Mouse (Mus musculus) G1E (cell line): ENCODE data around the gene Erich4. TPM values are rescaled to one million over a fixed set of nuclear protein-coding genes. Genes with fewer than 3 reads are reported as not detected.

Source experiments
- ATAC-seq: 2 replicates; pipeline ENCODE4 v1.8.0; 2016; ENCODE audit warnings: mild to moderate bottlenecking; ENCODE audit not compliant: insufficient number of reproducible peaks, poor library complexity, low FRiP score, severe bottlenecking; ENCODE audit errors: extremely low read depth
- DNase-seq: peaks from one replicate; pipeline ENCODE4 v3.0.0; 2012; ENCODE audit warnings: low spot score
- H3K27me3 ChIP-seq: 2 replicates; pipeline ENCODE4 v1.6.1; 2012; ENCODE audit warnings: mild to moderate bottlenecking, low read length, inconsistent platforms; ENCODE audit not compliant: insufficient read depth
- H3K36me3 ChIP-seq: replicated peaks from 2 replicates; pipeline ENCODE3; 2012; ENCODE audit warnings: mild to moderate bottlenecking, inconsistent platforms
- H3K4me1 ChIP-seq: 2 replicates; pipeline ENCODE4 v1.6.1; 2012; ENCODE audit warnings: low read depth, low read length, inconsistent platforms, mixed read lengths; ENCODE audit not compliant: insufficient read depth
- H3K4me3 ChIP-seq: 2 replicates; pipeline ENCODE4 v1.5.1; 2012; ENCODE audit warnings: low read depth, mild to moderate bottlenecking, inconsistent platforms, low read length, moderate library complexity, mixed read lengths
- H3K9me3 ChIP-seq: replicated peaks from 2 replicates; pipeline ENCODE4 v1.6.1; 2012; ENCODE audit warnings: inconsistent platforms
- CTCF ChIP-seq: IDR thresholded peaks from 2 replicates; pipeline ENCODE4 v1.5.1; 2012; ENCODE audit warnings: low read depth, low read length, inconsistent platforms, mixed read lengths
- GATA1 ChIP-seq: IDR thresholded peaks from 2 replicates; pipeline ENCODE4 v1.6.1; 2012; ENCODE audit warnings: borderline replicate concordance, low read length, inconsistent platforms, mixed read lengths
- GATA2 ChIP-seq: IDR thresholded peaks from 2 replicates; pipeline ENCODE4 v1.6.1; 2012; ENCODE audit warnings: low read depth, low read length, inconsistent platforms, borderline replicate concordance
- POLR2AphosphoS5 ChIP-seq: IDR thresholded peaks from 2 replicates; pipeline ENCODE4 v1.6.1; 2012; ENCODE audit warnings: low read depth, low read length, inconsistent platforms; ENCODE audit not compliant: insufficient replicate concordance
- TAL1 ChIP-seq: conservative IDR thresholded peaks from 2 replicates; pipeline ENCODE4 v1.6.1; 2012; ENCODE audit warnings: low read depth, low read length, inconsistent platforms, mixed read lengths
- polyA plus RNA-seq: library from polyadenylated mRNA; stranded (reverse); fragments of >175 nt; gene quantifications from 2 replicates; pipeline ENCODE4 v1.2.3, GENCODE M21; 2012
- total RNA-seq, 2 experiments: library from RNA; stranded (forward) in 1 of 2; stranded (reverse) in 1 of 2; fragments of 200-1000 nt in 1 of 2; fragments of >200 nt in 1 of 2; fragmentation: Nextera tagmentation in 1 of 2; gene quantifications; 2 replicates each; pipeline ENCODE4 v1.2.3; 2014 to 2017

Erich4 gene
- total and polyA plus RNA-seq, 3 experiments = not detected

DNA sequence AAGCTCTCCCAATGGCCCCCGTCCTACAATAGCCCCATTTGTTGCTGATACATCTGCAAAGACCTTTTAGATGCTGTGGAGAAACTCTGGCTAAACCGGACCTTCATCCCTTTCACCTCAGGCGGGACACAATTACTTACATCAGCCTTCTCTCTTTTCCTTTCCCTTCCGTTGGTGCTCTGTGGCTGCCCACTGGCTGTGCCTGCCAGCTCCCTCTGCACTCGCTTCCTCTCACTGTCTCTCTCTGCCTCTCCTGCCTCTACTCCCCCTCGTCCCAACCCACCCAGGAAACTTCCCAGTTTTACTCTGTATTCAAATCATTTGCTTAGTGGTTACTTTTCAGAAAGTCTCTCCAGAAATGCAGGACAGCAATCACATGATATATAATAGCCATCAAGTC lies 5.6 kb downstream of the Erich4 start:
- Histone ChIP-seq H3K27me3 (peaks cover 21% of the 10 kb centered on the region), H3K9me3 (no peaks in the 10 kb centered on the region), H3K4me3 (no peak overlapping the region), H3K4me1 (peaks cover 11% of the 10 kb centered on the region), H3K36me3 (no peaks in the 10 kb centered on the region)
- DNase-seq = no peak
- TF ChIP-seq TAL1 = no peak
- TF ChIP-seq GATA2 = no peak
- no peak for TF ChIP-seq CTCF
- TF ChIP-seq POLR2AphosphoS5 = no peak
- no peak for TF ChIP-seq GATA1
- no peak for ATAC-seq

DNA sequence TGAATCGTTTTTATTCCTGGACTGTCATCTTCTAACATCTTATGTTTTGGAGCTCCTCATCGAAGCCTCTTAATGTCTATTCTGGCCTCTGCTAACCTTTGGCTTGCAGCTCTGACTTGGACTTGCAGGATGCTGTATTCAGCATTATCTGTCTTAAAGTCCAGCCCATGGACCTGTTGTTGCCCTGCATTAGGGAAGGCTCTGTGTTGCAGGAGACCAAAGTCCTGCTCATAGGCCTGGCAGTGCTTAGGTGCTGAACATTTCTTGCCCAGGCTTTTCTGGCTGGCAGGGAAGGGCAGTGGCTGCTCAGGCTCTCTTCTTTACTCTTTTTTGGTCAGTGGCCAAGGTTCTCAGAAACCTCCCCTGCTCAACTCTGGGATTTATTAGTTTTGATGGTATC lies 8.5 kb downstream of the Erich4 start:
- no peaks in the 10 kb centered on the region for H3K36me3 ChIP-seq
- no peak for TF ChIP-seq GATA1
- no peak for TF ChIP-seq TAL1
- TF ChIP-seq GATA2 = no peak
- no peak for TF ChIP-seq POLR2AphosphoS5
- ATAC-seq = no peak
- H3K27me3 ChIP-seq = peaks cover 11% of the 10 kb centered on the region
- no peak overlapping the region for H3K4me3 ChIP-seq
- no peak for DNase-seq
- H3K9me3 ChIP-seq = no peaks in the 10 kb centered on the region
- H3K4me1 ChIP-seq = peaks cover 11% of the 10 kb centered on the region

DNA sequence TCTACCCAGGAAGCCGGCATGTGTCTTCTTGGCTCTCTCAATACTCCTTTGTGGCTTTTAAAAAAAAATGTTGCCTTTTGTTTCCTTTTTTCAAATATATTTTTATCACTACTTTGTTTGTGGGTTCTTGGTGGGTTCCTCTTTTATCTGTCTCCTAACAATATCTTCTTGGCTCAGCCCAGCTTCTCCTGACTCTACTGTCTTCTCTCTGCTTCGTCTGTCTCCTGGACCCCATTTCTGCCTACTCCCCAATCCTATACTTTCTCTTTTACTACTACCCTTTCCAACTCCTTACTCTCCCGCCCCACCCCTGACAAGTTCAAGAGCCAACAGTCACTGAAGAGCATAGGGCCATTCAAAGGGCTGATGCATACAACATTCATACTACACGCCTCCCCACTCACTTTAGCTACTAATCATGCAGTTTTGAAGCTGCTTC lies 9.0 kb downstream of the Erich4 start:
- Histone ChIP-seq H3K27me3 (peaks cover 12% of the 10 kb centered on the region), H3K4me3 (no peak overlapping the region), H3K4me1 (peaks cover 11% of the 10 kb centered on the region), H3K9me3 (no peaks in the 10 kb centered on the region), H3K36me3 (no peaks in the 10 kb centered on the region)
- ATAC-seq = no peak
- TF ChIP-seq POLR2AphosphoS5 = no peak
- DNase-seq = no peak

DNA sequence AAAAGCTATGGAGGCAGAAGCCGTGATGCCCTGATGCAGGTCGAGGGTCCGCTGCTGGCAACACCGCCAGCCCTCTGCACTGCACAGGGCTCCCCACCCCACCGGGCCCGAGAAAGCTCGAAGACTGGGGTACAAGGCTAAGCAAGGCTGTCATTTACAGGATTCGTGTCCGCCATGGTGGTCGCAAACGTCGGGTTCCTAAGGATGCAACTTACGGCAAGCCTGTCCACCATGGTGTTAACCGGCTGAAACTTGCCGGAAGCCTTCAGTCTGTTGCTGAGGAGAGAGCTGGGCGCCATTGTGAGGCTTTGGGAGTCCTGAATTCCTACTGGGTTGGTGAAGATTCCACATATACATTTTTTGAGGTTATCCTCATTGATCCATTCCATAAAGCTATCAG lies 14.3 kb downstream of the Erich4 start:
- no peak for ATAC-seq
- Histone ChIP-seq H3K4me3 (no peak overlapping the region), H3K27me3 (peaks cover 7% of the 10 kb centered on the region), H3K36me3 (no peaks in the 10 kb centered on the region), H3K4me1 (0 out of 2 replicates have a peak, but pooled peaks cover 1% of the 10 kb centered on the region), H3K9me3 (no peaks in the 10 kb centered on the region)
- DNase-seq = no peak
- TF ChIP-seq GATA1 (no peak), TAL1 (no peak), POLR2AphosphoS5 (no peak), CTCF (no peak), GATA2 (no peak)

DNA sequence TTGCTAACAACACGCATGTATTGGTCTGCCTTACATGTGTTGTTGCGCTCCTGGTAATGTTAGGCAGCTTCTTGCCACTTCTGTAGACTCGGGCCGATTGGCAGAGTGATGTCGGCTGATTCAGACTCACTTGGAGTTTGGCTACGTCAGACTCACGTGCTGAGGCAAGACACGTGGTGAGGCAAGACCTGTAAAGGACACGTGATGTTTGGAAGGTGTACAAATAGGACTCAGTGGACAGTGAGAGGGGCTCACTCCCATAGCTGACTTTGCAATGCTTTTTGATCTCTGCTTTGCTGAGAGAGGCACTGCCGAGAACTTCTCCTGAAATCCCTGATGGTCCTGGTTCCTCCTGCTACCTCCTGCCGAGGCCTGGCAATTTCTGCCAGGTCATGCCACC lies 15.0 kb downstream of the Erich4 start:
- 0 out of 2 replicates have a peak, but pooled peaks cover 1% of the 10 kb centered on the region for H3K4me1 ChIP-seq
- H3K27me3 ChIP-seq = peaks cover 7% of the 10 kb centered on the region
- no peaks in the 10 kb centered on the region for H3K9me3 ChIP-seq
- TF ChIP-seq GATA1 = no peak
- no peak for TF ChIP-seq TAL1
- H3K36me3 ChIP-seq = no peaks in the 10 kb centered on the region
- DNase-seq (no peak), ATAC-seq (no peak)
- H3K4me3 ChIP-seq = no peak overlapping the region

DNA sequence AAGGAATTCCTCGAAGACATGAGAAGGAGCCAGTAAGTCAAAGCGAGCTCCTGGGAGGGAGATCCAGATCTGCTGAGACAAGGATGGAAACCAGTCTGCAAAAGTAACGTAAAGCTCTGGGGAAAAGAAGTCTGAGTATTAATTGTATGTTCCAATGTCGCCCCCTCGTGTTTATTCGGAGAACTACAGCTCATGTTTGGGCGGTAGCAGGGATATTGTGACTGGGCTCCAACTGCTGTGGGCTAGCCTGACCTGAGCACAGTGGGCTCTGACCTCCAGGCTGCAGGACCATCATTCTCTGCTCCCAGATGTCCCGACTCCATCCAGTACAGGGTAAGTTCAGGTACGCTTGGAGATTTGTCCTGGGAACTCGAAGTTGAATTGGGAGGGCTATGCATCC lies 16.0 kb downstream of the Erich4 start:
- Histone ChIP-seq H3K4me1 (0 out of 2 replicates have a peak, but pooled peaks cover 1% of the 10 kb centered on the region), H3K36me3 (no peaks in the 10 kb centered on the region), H3K27me3 (peaks cover 7% of the 10 kb centered on the region), H3K4me3 (no peak overlapping the region), H3K9me3 (no peaks in the 10 kb centered on the region)
- ATAC-seq = no peak; the same call in 1 of the 2 replicates
- DNase-seq = peak; percentile 34
- no peak for TF ChIP-seq POLR2AphosphoS5
- peak; percentile 83 for TF ChIP-seq CTCF

DNA sequence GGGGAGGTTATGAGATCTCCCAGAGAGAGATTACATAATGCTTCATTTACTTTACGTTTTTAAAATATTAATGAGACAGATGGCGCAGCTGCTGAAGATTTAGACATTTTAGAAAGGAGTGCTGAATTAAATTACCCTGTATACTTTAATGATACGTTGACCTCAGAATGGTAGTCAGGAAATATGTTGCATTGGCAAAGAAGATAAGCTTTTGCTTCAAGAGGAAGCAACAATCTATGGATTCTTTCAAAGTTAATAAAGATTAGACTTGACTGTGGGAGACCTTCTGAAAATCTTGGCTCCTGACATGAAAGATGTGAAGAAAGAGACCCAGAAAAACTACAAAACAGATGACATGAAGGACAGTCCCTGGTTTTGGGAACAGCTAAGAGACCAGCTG lies 21.8 kb downstream of the Erich4 start:
- no peak overlapping the region for H3K4me3 ChIP-seq
- no peaks in the 10 kb centered on the region for H3K4me1 ChIP-seq
- no peak for ATAC-seq
- H3K9me3 ChIP-seq = no peaks in the 10 kb centered on the region
- H3K27me3 ChIP-seq = peaks cover 8% of the 10 kb centered on the region
- H3K36me3 ChIP-seq = no peaks in the 10 kb centered on the region
- TF ChIP-seq CTCF = no peak
- TF ChIP-seq POLR2AphosphoS5 = no peak
- no peak for TF ChIP-seq TAL1
- TF ChIP-seq GATA2 = no peak
- TF ChIP-seq GATA1 = no peak
- DNase-seq = no peak
